Mouse (Mus musculus): ENCODE measurements at regions not wholly inside any gene's neighbourhood (a gene's known extent, or its start where the extent isn't known, plus 50 kb on each side); places are given as distances from the start of the nearest gene placed in this dataset.

DNA sequence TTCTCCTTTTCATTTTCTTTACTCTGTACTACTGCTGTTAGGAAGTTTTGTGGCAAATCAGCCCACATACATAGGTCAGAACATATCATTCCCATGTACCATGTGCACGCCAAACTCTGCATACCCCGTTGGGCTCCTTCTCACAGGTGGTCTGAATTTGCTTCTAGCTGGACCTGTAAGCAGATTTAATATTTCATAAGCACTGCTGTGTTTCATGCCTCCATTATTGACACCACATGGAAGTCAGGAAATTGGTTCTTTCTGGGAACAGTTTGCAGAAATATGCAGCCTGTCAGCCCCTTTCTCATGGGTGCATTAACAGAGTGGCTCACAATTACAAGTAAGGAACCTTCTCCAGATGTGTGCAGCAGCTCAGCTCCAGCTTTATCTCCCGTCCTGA, 168.1 kb upstream of the Ddhd1 start:
- Histone ChIP-seq H3K36me3 (ENCODE audit: inconsistent target) (no peaks in the 10 kb centered on the region), H3K4me3 (ENCODE audit: inconsistent target) (no peak overlapping the region), H3K27ac (no peak overlapping the region), H3K79me2 (ENCODE audit: inconsistent target) (no peaks in the 10 kb centered on the region)
- 93% methylated on average over 2 of the region's 3 CpGs for WGBS (ENCODE audit: missing documents)

DNA sequence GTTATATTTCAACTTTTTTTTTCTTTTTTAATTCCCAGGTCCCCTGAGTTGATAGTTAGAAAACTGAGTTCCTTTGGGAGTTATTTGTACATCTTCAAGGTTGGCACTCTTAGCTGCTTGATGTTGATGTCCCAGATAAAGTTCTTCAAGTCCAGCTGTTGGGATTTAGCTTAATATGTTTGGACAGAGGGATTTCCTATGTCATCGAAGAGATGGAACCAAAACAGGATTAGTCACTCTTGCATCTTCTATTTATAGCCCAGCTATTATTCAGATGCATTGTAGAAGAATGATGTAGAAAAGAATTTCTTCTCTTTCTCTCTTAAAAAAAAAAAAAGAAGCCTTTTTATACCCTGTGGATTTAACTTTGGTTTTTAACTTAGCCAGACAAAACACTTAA, 169.2 kb upstream of the Ddhd1 start:
- Histone ChIP-seq H3K4me3 (ENCODE audit: inconsistent target) (no peak overlapping the region), H3K36me3 (ENCODE audit: inconsistent target) (no peaks in the 10 kb centered on the region), H3K27ac (no peak overlapping the region), H3K79me2 (ENCODE audit: inconsistent target) (no peaks in the 10 kb centered on the region)
- 86% methylated on average over 1 of the region's 1 CpGs for WGBS (ENCODE audit: missing documents)

- Histone ChIP-seq H3K27ac (no peak overlapping the region), H3K36me3 (ENCODE audit: inconsistent target) (no peaks in the 10 kb centered on the region), H3K79me2 (ENCODE audit: inconsistent target) (no peaks in the 10 kb centered on the region), H3K4me3 (ENCODE audit: inconsistent target) (no peak overlapping the region)
- 88% methylated on average over 5 of the region's 5 CpGs for WGBS (ENCODE audit: missing documents)
Observed at GRCm38 (mm10) chr14:45830457-45830856, 172.5 kb upstream of the Ddhd1 start.

- Histone ChIP-seq H3K36me3 (ENCODE audit: inconsistent target) (no peaks in the 10 kb centered on the region), H3K4me3 (ENCODE audit: inconsistent target) (no peak overlapping the region), H3K27ac (no peak overlapping the region), H3K79me2 (ENCODE audit: inconsistent target) (no peaks in the 10 kb centered on the region)
- WGBS (ENCODE audit: missing documents) = 93% methylated on average over 11 of the region's 11 CpGs
Observed at GRCm38 (mm10) chr14:45837039-45837438, 179.1 kb upstream of the Ddhd1 start.

DNA sequence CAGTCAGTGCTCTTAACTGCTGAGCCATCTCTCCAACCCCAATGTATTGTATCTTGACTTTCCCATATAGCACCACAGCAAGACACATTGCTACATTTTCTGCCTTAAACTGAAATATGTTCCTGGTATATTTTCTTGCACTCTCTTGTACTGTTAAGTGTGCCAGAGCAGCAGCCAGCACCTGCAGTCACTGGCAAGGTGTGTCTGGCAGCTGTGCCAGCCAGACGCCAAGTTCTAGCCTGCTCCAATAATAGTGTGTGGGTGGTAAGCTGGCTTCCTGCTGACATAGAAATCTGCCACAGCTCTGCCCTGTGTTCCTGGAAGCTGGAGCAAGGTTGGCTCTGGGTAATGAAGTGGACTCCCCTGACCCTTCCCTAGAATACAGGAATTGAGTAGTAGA, 185.9 kb upstream of the Ddhd1 start:
- H3K36me3 ChIP-seq (ENCODE audit: inconsistent target) = no peaks in the 10 kb centered on the region
- no peak overlapping the region for H3K27ac ChIP-seq
- WGBS (ENCODE audit: missing documents) = 82% methylated on average over 1 of the region's 1 CpGs
- H3K4me3 ChIP-seq (ENCODE audit: inconsistent target) = no peak overlapping the region
- no peaks in the 10 kb centered on the region for H3K79me2 ChIP-seq (ENCODE audit: inconsistent target)

- WGBS (ENCODE audit: missing documents) = 81% methylated on average over 8 of the region's 8 CpGs
- H3K4me3 ChIP-seq (ENCODE audit: inconsistent target) = no peak overlapping the region
- no peaks in the 10 kb centered on the region for H3K79me2 ChIP-seq (ENCODE audit: inconsistent target)
- H3K27ac ChIP-seq = no peak overlapping the region
- H3K36me3 ChIP-seq (ENCODE audit: inconsistent target) = no peaks in the 10 kb centered on the region
Observed at GRCm38 (mm10) chr14:45850588-45850987, 192.6 kb upstream of the Ddhd1 start.

GRCm38 (mm10) chr14:45878428-45878827, 220.5 kb upstream of the Ddhd1 start:
- Histone ChIP-seq H3K4me3 (ENCODE audit: inconsistent target) (no peak overlapping the region), H3K79me2 (ENCODE audit: inconsistent target) (no peaks in the 10 kb centered on the region), H3K27ac (no peak overlapping the region), H3K36me3 (ENCODE audit: inconsistent target) (no peaks in the 10 kb centered on the region)
- 25% methylated on average over 9 of the region's 9 CpGs for WGBS (ENCODE audit: missing documents)

- no peak overlapping the region for H3K27ac ChIP-seq
- H3K36me3 ChIP-seq (ENCODE audit: inconsistent target) = no peaks in the 10 kb centered on the region
- 42% methylated on average over 6 of the region's 6 CpGs for WGBS (ENCODE audit: missing documents)
- no peak overlapping the region for H3K4me3 ChIP-seq (ENCODE audit: inconsistent target)
- H3K79me2 ChIP-seq (ENCODE audit: inconsistent target) = no peaks in the 10 kb centered on the region
Observed at GRCm38 (mm10) chr14:45920783-45921182, 262.8 kb upstream of the Ddhd1 start.

DNA sequence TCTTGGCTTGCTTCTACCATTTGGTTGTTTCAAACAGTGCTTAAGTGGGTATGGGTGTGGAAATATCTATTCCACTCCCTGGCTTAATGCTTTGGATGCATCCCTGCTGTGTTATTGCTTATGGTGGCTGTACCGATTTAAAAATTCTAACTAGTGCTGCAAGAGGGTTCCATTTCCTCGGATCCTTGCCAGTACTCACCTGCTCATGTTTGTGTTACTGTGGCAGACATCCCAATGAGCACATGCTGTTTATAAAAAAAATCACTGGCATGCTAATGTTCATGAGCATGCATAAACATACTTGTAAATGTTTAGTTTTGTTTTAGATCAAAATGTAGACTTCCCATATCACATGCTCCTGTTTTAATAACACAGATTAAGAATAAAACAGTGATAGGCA, 285.6 kb upstream of the Ddhd1 start:
- Histone ChIP-seq H3K36me3 (ENCODE audit: inconsistent target) (no peaks in the 10 kb centered on the region), H3K79me2 (ENCODE audit: inconsistent target) (no peaks in the 10 kb centered on the region), H3K4me3 (ENCODE audit: inconsistent target) (no peak overlapping the region), H3K27ac (no peak overlapping the region)
- WGBS (ENCODE audit: missing documents) = 84% methylated on average over 2 of the region's 2 CpGs

- Histone ChIP-seq H3K36me3 (ENCODE audit: inconsistent target) (no peaks in the 10 kb centered on the region), H3K4me3 (ENCODE audit: inconsistent target) (no peak overlapping the region), H3K27ac (no peak overlapping the region), H3K79me2 (ENCODE audit: inconsistent target) (no peaks in the 10 kb centered on the region)
- 82% methylated on average over 5 of the region's 5 CpGs for WGBS (ENCODE audit: missing documents)
Observed at GRCm38 (mm10) chr14:45944101-45944500, 286.2 kb upstream of the Ddhd1 start.

GRCm38 (mm10) chr14:45944506-45944905, 286.6 kb upstream of the Ddhd1 start:
- Histone ChIP-seq H3K36me3 (ENCODE audit: inconsistent target) (no peaks in the 10 kb centered on the region), H3K79me2 (ENCODE audit: inconsistent target) (no peaks in the 10 kb centered on the region), H3K27ac (no peak overlapping the region), H3K4me3 (ENCODE audit: inconsistent target) (no peak overlapping the region)
- 75% methylated on average over 8 of the region's 8 CpGs for WGBS (ENCODE audit: missing documents)

GRCm38 (mm10) chr14:45956624-45957023, 298.7 kb upstream of the Ddhd1 start:
- Histone ChIP-seq H3K79me2 (ENCODE audit: inconsistent target) (no peaks in the 10 kb centered on the region), H3K36me3 (ENCODE audit: inconsistent target) (no peaks in the 10 kb centered on the region), H3K4me3 (ENCODE audit: inconsistent target) (no peak overlapping the region), H3K27ac (no peak overlapping the region)
- 89% methylated on average over 8 of the region's 8 CpGs for WGBS (ENCODE audit: missing documents)

DNA sequence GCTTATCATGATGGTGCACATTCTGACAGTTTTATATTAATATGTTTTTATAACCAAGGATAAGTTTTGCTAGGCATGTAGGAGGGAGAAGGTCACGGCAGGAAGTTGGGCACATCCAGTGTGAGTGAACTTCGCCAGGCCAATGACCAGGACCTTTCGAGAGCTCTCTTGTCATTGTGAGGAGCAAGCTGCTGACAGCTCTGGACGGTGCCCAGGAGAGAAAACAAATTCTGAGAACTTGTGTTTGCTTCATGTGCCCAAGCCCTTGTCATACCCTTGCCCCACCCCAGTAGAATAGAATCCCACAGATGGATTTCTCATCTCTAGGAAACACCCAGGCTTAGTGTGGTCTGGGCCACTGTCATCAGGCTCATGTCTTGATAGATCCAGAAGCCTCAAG, 304.5 kb upstream of the Ddhd1 start:
- no peak overlapping the region for H3K4me3 ChIP-seq (ENCODE audit: inconsistent target)
- no peak overlapping the region for H3K27ac ChIP-seq
- H3K79me2 ChIP-seq (ENCODE audit: inconsistent target) = no peaks in the 10 kb centered on the region
- 94% methylated on average over 4 of the region's 4 CpGs for WGBS (ENCODE audit: missing documents)
- H3K36me3 ChIP-seq (ENCODE audit: inconsistent target) = no peaks in the 10 kb centered on the region

- Histone ChIP-seq H3K36me3 (ENCODE audit: inconsistent target) (no peaks in the 10 kb centered on the region), H3K79me2 (ENCODE audit: inconsistent target) (no peaks in the 10 kb centered on the region), H3K27ac (no peak overlapping the region), H3K4me3 (ENCODE audit: inconsistent target) (no peak overlapping the region)
- 92% methylated on average over 7 of the region's 7 CpGs for WGBS (ENCODE audit: missing documents)
Observed at GRCm38 (mm10) chr14:45964043-45964442, 306.1 kb upstream of the Ddhd1 start.

GRCm38 (mm10) chr14:45983206-45983857, 325.4 kb upstream of the Ddhd1 start:
- H3K36me3 ChIP-seq (ENCODE audit: inconsistent target) = no peaks in the 10 kb centered on the region
- no peak overlapping the region for H3K4me3 ChIP-seq (ENCODE audit: inconsistent target)
- no peaks in the 10 kb centered on the region for H3K79me2 ChIP-seq (ENCODE audit: inconsistent target)
- no peak overlapping the region for H3K27ac ChIP-seq
- 84% methylated on average over 7 of the region's 7 CpGs for WGBS (ENCODE audit: missing documents)
